In genomic region chrX:134684936-134685335, GRCm38 (mm10) we compare ENCODE assay signal across 8 mouse cellular contexts. TPM values are rescaled to one million over a fixed set of nuclear protein-coding genes. Genes with fewer than 3 reads are reported as not detected.
DNase-seq lines count a peak whose midpoint lies in the region; ATAC-seq and TF ChIP-seq lines count a peak whose summit lies in the region.

No protein-coding gene starts in this region.

- no peaks in the 10 kb centered on the region for H3K9me3 ChIP-seq in heart, embryonic 16.5 days (replicated peaks; ENCODE audit: control insufficient read depth, low read length)
- no peaks in the 10 kb centered on the region for H3K9me3 ChIP-seq in forebrain, embryonic 10.5 days
- H3K9me3 ChIP-seq in limb, embryonic 10.5 days (replicated peaks), result no peaks in the 10 kb centered on the region

- TF ChIP-seq CTCF in cerebellum, adult 2 months (IDR thresholded peaks at IDR 0.05; ENCODE audit: borderline replicate concordance, insufficient read depth, low read depth, low read length), result no peak

- no peak for DNase-seq in heart, adult 8-10 months (ENCODE audit: low spot score)
- peak; percentile 26 for DNase-seq in forebrain, embryonic 10.5 days (ENCODE audit: extremely low spot score, low spot score)
- peak; percentile 55 for DNase-seq in limb, embryonic 10.5 days (ENCODE audit: low spot score)
- peak; percentile 18 for DNase-seq in retina, embryonic 14.5 days (ENCODE audit: low spot score)
- no peak for DNase-seq in cerebellum, adult 2 months
- no peak for DNase-seq in adrenal gland, postnatal 14 days
- no peak for DNase-seq in kidney, postnatal 10 days

- 32% methylated on average over 5 of the region's 5 CpGs for WGBS in heart, embryonic 16.5 days
- 32% methylated on average over 5 of the region's 5 CpGs for WGBS in forebrain, embryonic 10.5 days
- 41% methylated on average over 5 of the region's 5 CpGs for WGBS in limb, embryonic 10.5 days
- 47% methylated on average over 5 of the region's 5 CpGs for WGBS in cerebellum, adult 2 months

- peak overlapping the region; percentile 62 for H3K9ac ChIP-seq in heart, embryonic 16.5 days (ENCODE audit: low read length)

- peak overlapping the region; percentile 83 for H3K27ac ChIP-seq in heart, embryonic 16.5 days (ENCODE audit: low read length)
- peak overlapping the region; percentile 93 for H3K27ac ChIP-seq in forebrain, embryonic 10.5 days
- H3K27ac ChIP-seq in limb, embryonic 10.5 days, result peak overlapping the region; percentile 94
- H3K27ac ChIP-seq in cerebellum, adult 2 months (ENCODE audit: insufficient read depth, low read length), result no peak overlapping the region

- no peaks in the 10 kb centered on the region for H3K27me3 ChIP-seq in heart, embryonic 16.5 days (ENCODE audit: control insufficient read depth, insufficient read depth, low read length)
- peaks cover 56% of the 10 kb centered on the region for H3K27me3 ChIP-seq in forebrain, embryonic 10.5 days (ENCODE audit: poor library complexity, severe bottlenecking)
- H3K27me3 ChIP-seq in limb, embryonic 10.5 days (ENCODE audit: low read depth, poor library complexity, severe bottlenecking), result peaks cover 60% of the 10 kb centered on the region
- H3K27me3 ChIP-seq in cerebellum, adult 2 months (ENCODE audit: control insufficient read depth, insufficient read depth, low read length), result no peaks in the 10 kb centered on the region

- H3K4me1 ChIP-seq in heart, embryonic 16.5 days (ENCODE audit: control insufficient read depth, insufficient read depth, low read length), result peaks cover 2% of the 10 kb centered on the region; the same call in 1 of the 2 replicates
- H3K4me1 ChIP-seq in forebrain, embryonic 10.5 days, result peaks cover 16% of the 10 kb centered on the region
- H3K4me1 ChIP-seq in limb, embryonic 10.5 days, result peaks cover 11% of the 10 kb centered on the region; the same call in 1 of the 2 replicates
- no peaks in the 10 kb centered on the region; the same call in 1 of the 2 replicates for H3K4me1 ChIP-seq in cerebellum, adult 2 months (ENCODE audit: control insufficient read depth, insufficient read depth, low read length)

- H3K4me2 ChIP-seq in heart, embryonic 16.5 days (ENCODE audit: low read depth, low read length), result peak overlapping the region; percentile 51

- no peak for ATAC-seq in heart, embryonic 16.5 days (replicated peaks; ENCODE audit: extremely low read depth, insufficient read depth, low FRiP score)

- H3K36me3 ChIP-seq in heart, embryonic 16.5 days (ENCODE audit: control insufficient read depth, insufficient read depth), result no peaks in the 10 kb centered on the region; the same call in 1 of the 2 replicates
- H3K36me3 ChIP-seq in forebrain, embryonic 10.5 days (replicated peaks), result peaks cover 21% of the 10 kb centered on the region
- H3K36me3 ChIP-seq in limb, embryonic 10.5 days, result peaks cover 22% of the 10 kb centered on the region

- H3K4me3 ChIP-seq in heart, embryonic 16.5 days (ENCODE audit: low read length), result peak overlapping the region; percentile 49
- peak overlapping the region; percentile 65 for H3K4me3 ChIP-seq in forebrain, embryonic 10.5 days
- H3K4me3 ChIP-seq in limb, embryonic 10.5 days, result peak overlapping the region; percentile 64
- no peak overlapping the region for H3K4me3 ChIP-seq in cerebellum, adult 2 months (replicated peaks; ENCODE audit: insufficient read depth, low read depth, low read length)

- no peak for TF ChIP-seq POLR2A in cerebellum, adult 2 months (IDR thresholded peaks at IDR 0.05; ENCODE audit: borderline replicate concordance, insufficient read depth, low read length)

RNA-seq across cellular contexts. Expression of gene Armcx4, which starts 1.4 kb away (rescaled TPM):
- polyA plus RNA-seq in heart, embryonic 16.5 days (2015; fragmentation: Nextera tagmentation; extraction: Ambion mirVana), result 3.1 and 3.8 TPM in 2 replicates
- total RNA-seq in heart, adult 8-10 months (2022), result 1 to 10 TPM; 2.1 to 7.4 (median 5.0) TPM
- 7.7 and 7.9 TPM in 2 replicates for polyA plus RNA-seq in forebrain, embryonic 10.5 days (2016; fragmentation: Nextera tagmentation; extraction: Ambion mirVana)
- polyA plus RNA-seq in limb, embryonic 10.5 days (2016; fragmentation: Nextera tagmentation; extraction: Ambion mirVana), result 5.5 and 6.3 TPM in 2 replicates
- polyA plus RNA-seq in cerebellum, adult 2 months (2012; rRNA removed), result 15.2 and 15.8 TPM in 2 replicates
- total RNA-seq in adrenal gland, postnatal 14 days (2021), result 13.9 and 15.5 TPM in 2 replicates

RNA-seq across cellular contexts. Expression of gene Armcx1, which starts 32.8 kb away (rescaled TPM):
- polyA plus RNA-seq in heart, embryonic 16.5 days (2015; fragmentation: Nextera tagmentation; extraction: Ambion mirVana), result 41.8 and 43.7 TPM in 2 replicates
- total RNA-seq in heart, adult 8-10 months (2022), result 1 to 10 TPM; 2.5 to 4.3 (median 3.4) TPM
- 42.6 and 42.7 TPM in 2 replicates for polyA plus RNA-seq in forebrain, embryonic 10.5 days (2016; fragmentation: Nextera tagmentation; extraction: Ambion mirVana)
- polyA plus RNA-seq in limb, embryonic 10.5 days (2016; fragmentation: Nextera tagmentation; extraction: Ambion mirVana), result 30.7 and 44.3 TPM in 2 replicates
- polyA plus RNA-seq in cerebellum, adult 2 months (2012; rRNA removed), result 72.1 and 76.4 TPM in 2 replicates
- total RNA-seq in adrenal gland, postnatal 14 days (2021), result 18.6 and 19.3 TPM in 2 replicates

Comparison
In these comparisons a context has a peak if more than half of its experiments do, and no peak if none do; other contexts are left out.
1. DNase-seq: peak in forebrain, embryonic 10.5 days (single experiment), limb, embryonic 10.5 days (single experiment) and retina, embryonic 14.5 days (single experiment); none in heart, adult 8-10 months (single experiment), cerebellum, adult 2 months (0 of 2), adrenal gland, postnatal 14 days (single experiment) and kidney, postnatal 10 days (single experiment).